Mouse (Mus musculus) yolk sac, embryonic 10.5 days (tissue): ENCODE measurements around the gene Gm49337.
A peak's percentile ranks its signal among the peaks of the same experiment; 100 is the strongest.

Source experiments
- DNase-seq: peaks from one replicate; pipeline ENCODE4 v3.0.0-alpha.2; 2017; ENCODE audit warnings: low spot score

The Gm49337 gene

DNA sequence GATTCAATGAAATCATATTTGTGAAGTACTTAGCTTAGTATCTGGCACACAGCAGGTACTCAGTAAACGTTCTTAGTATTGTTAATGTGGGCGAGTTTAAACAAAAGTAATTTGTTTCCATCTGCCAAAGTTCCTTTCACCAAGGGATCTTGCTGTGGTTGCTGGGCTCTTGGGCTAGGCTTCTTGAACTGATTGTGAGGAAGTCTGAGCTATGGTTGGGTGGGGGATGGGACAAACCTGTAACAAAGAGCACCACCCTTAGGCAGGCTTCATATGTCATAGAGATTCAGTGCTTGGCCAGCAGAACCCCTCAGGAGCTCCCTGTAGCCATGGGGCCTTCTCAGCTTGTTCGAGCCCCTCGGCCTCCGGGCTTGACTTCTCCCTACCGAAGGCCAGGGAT is at the start of gene Gm49337, which contains the start of gene 1700042G07Rik:
Gene Gm49337 (plus strand): TSS at position 313 of the 400 bp plus-strand sequence.
Gene 1700042G07Rik (plus strand): TSS at position 301 of the 400 bp plus-strand sequence.
- no peak for DNase-seq

DNA sequence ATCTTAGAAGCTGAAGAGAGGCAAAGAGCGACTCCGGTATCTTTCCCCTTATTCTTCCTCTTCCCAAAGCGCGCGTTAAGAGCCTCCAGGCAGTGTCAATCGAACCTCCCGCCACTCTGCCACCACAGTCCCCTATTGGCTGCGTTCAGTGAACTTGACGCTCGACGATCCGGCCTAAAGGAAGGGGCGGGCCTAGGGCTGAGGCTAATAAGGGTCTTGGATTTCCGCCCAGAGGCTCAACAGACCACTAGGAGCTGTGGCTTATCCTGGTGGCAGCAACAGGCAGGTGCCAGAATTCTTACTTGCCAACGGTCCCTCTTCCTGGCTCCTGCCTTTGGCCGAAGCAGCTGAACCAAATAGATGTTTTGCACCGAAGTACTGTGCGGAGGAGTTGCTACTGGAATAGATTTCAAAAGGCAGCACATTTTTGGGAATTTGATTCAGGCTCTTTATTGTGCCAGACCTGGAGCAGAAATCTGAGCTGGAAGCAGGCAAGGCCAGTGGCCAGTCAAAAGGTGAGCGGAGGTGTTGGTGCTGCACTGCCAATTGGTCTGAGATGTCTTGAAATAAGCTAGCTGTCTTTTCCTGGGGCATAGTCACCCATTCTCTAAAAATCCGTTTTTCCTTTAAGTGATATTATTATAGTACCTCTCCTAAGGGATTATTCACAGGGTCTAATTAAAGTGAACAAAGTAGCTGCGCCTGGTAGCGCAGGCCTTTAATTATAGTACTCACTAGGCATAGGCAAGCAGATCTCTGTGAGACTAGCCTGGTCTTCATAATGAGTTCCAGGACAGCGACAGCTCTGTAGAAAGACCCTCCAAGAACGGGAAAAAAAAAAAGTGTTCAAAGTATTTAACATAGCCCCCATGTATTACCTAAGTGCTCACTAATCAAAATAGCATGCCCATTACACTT is 49.3 kb upstream of the Gm49337 start, which contains the start of the genes Rad54l and Pomgnt1:
Gene Rad54l (minus strand): TSS at position 89 of the 918 bp plus-strand sequence.
Gene Pomgnt1 (plus strand): TSS at position 239 of the 918 bp plus-strand sequence.
- peak; percentile 91 for DNase-seq

DNA sequence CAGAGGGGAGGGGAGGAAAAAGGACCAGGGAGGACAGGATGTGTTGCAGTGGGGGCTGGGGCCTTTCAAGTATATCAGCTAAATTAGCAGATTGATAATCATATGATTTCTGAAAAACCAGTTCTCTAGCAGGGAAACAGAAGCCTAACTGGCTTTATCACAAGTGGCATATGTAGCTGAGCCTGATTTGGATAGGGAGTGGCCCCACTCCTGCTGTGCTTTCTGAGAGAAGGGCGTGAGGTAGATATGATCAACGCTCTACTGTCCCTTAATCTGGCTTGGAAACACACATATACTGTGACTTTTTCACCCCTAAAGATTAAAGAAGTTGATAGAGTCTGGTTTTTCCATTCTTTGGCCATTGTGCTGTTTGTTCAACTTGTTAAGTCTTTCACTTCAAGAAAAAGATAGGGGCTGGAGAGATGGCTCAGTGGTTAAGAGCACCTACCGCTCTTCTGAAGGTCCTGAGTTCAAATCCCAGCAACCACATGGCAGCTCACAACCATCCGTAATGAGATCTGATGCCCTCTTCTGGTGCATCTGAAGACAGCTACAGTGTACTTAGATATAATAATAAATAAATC is 47.3 kb upstream of the Gm49337 start:
- DNase-seq = no peak

DNA sequence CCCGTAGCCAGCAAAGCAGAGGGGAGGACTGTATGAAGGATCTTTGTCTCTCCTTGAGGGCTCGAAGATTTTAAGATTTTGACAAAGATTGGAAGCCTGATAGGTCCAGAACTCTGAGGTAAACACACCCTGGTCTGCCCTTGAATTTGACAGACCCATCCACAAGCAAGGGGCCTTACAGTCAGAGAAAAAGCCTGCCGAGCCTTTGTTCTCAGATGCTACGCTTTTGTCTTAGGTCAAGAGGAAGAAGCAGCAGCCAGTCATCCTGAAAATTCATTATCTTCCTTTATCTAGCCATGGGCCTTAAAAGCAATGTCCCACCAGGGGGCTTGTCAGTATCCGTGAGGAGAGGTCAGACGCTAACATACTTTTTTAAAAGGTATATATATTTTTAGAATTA is 45.2 kb upstream of the Gm49337 start:
- DNase-seq = no peak

DNA sequence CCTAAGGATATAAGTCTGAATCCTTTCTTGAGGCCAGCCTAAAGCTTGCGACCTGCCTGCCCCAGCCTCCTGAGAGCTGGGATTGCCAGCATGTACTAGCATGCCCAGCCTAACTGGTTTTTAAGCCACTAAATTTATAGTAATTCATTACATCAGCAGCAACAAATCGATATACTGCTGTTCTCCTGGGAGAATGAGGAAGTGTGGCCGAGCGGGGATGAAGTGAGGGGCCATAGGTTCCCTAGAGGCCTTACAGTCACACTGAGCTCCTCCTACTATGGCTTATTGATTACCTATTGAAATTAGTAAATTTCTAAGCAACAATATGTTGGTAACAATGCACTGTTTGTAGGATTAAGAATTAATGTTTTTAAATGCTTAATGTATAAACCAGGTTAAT is 40.1 kb upstream of the Gm49337 start:
- no peak for DNase-seq

DNA sequence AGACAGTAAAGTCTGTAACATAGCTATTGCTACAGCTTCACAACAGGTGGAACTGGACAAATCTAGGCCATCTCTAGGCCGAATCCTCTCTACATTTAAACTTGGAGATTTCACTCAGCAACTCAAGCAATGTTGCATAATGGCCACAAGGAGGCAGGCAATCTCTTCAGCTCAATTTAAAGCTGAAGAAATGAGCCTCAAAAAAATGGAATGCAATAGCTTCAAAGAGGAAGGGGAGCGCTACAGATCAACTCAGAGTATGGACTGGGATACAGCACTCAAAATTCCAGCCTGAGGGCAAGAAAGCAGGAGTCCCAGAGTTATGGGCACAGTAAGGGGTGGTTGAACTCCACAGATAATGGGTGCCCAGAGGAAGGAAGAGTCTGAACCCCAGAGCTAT is 38.2 kb upstream of the Gm49337 start:
- no peak for DNase-seq

DNA sequence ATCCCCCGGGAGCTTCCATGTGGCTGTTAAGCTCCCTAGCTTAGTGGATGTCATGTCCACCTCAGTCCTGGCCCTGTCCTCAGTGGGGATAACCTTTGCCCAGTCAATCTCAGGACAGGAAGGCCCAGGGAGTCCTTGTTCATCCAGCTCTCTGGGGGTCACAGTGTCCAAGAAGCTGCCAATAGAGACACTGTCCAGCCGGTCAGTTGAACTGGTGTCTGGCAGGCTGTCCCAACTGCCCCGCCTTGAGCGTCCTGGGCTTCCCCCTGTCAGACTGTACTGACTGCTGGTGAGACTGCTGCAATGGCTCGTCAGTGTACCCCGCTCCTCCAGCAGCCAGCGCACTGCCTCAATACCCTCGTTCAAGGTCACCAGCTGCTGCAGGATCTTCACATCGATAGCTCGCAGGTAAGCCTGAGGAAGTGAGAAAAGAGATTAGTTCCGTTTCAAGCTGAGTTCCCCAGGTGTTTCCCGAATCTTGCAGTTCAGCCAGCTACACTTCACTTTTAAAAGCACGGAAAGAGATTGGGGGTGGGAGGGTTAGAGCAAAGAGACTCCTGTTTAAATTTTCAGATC is 35.7 kb upstream of the Gm49337 start:
- no peak for DNase-seq

DNA sequence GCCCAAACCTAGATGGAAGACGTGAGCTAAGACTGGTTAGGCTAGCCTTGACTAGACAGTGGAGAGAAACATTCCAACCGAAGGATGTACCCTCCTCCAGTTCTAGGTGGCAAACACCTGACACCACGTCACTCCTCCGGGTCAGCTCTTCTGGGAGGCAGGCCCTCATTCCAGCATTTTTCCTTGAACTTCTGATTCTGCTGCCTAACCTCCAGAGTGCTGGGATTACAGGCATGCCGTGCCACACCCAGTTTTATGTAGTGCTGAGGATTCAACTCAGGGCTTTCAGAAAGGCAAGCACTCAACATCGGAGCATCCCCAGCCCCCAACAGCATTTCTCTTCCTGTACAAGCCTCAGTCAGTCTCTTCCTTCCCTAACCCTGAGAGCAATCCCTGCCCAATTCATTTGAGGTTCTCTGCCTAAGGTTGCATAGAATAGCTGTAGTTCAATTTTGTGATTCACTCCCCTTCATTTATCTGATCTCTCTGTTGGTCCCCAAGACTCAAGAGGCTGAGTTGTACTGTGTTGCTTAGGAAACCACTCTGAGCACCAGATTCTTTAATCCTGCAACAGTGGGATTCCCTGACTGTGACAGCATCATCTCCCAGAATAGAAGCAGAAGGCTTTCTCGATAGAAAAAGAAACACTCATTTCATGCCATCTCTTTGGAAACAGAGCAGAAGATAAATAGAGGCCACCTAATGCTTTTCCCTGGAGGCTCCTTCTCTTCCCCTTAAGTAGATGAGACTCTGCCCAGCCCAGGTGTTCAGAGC is 32.2 kb upstream of the Gm49337 start:
- no peak for DNase-seq

DNA sequence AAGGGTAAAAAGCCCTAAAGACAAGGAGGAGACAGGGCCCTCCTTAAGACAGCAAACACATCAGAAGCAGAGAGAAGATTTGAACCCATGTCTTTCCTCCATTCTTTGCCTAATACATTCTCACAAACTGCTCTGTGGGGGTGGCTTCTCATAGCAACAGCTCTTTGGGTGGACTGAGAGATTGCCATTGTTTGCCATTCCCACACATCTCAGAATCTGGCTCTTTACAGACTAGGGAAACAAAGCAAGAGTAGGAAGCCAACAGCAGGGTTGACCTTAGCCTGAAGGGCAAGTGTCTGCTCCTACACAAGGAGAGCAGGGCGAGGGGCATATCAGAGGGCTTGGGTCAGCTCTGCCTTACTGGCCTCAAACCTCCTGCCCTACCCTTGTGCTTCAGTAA is 31.4 kb upstream of the Gm49337 start:
- no peak for DNase-seq

DNA sequence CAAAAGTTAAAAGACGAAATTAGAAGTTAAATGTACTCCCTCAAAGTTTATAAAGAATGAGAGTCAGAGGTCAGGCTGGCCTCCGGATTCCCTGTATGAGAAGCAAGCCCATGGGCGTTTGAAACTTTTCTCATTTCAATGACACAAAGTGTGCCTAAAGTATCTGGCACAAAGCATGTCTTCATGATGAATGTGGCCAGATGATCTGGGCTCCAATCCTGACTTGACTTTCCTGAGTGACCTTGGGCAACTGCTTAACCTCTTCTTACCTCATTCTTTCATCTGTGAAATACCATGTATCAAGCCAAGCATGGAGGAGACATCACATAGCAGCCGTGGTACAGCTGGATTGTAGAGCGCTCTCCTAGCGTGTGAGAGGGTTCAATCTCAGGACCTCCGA is 30.9 kb upstream of the Gm49337 start:
- no peak for DNase-seq

DNA sequence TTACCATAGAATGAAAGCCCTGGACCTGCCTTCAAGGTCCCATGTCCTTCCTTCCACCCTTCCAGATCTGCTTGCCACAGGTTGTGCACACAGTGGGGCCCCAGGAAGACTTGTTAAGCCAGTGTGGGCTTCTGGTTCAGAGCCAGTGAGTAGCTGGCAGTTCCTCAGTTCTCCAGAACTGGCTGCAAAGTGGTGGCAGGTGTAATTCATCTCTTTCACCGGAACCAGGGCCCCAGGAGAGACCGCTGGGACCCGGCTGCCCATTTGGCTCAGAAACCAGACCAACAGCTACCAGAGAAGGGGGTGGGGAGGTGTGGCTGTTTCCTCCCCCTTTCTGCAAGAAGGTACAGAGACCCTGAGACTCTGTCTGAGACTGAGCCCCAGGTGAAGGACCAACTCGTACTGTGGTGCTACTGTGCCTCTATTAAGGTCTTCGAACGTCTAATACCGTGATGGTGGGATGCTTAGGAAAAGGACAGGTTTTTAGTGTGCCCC is 29.8 kb upstream of the Gm49337 start:
- no peak for DNase-seq

DNA sequence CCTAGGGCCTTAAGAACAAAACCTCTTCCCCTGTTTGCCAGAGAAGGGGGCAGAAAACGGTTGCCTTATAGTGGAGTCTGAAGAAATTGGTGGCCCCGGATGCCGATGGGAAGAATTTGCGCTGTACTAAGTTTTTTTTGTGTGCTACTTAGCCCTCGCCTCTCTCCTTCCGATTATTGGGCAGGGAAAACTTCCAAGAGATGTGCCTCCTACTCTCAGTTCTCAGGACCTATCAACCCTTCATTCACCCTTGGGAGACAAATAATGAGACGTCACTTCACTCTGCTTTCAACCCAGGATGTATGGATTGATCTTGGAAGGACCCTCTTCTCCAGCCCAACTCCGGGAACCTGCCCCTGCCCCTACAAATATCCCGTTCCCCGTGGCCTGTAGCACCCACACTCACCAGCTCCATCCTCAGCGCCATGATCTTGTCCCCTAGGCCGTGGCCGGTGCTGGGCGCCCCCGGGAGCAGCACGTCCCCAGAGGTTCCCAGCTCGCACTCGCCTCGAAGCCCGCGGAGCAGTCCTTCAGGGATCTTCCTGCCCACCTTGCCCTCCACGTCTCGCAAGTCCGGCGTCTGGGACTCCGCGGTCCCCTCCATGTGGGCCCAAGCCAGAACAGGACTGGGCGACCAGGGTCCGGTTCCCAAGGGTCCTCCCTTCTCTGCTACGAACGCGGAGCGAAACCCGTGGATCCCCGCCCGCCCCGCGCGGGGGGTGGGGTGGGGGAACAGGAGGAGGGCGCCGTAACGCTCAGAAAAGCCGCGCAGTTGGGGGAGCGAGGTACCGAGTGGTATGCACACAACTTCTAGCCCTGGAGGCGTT is 29.1 kb upstream of the Gm49337 start:
- DNase-seq = peak; percentile 30

DNA sequence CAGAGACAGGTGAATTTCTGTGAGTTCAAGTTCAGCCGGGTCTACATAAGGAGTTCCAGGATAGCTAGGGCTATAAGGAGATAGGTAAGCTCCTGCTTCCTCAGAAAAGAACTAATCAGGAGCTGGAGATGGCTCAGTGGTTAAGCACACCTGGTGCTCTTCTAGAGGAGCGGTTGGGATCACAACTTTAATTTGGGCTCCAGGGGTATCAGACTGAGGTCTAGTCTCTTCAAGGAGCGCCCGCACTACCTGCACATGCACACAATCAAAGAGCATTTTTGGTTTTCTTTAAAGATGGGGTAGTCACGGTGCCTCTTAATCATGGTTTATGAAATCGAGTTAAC is 23.4 kb upstream of the Gm49337 start:
- DNase-seq = no peak

DNA sequence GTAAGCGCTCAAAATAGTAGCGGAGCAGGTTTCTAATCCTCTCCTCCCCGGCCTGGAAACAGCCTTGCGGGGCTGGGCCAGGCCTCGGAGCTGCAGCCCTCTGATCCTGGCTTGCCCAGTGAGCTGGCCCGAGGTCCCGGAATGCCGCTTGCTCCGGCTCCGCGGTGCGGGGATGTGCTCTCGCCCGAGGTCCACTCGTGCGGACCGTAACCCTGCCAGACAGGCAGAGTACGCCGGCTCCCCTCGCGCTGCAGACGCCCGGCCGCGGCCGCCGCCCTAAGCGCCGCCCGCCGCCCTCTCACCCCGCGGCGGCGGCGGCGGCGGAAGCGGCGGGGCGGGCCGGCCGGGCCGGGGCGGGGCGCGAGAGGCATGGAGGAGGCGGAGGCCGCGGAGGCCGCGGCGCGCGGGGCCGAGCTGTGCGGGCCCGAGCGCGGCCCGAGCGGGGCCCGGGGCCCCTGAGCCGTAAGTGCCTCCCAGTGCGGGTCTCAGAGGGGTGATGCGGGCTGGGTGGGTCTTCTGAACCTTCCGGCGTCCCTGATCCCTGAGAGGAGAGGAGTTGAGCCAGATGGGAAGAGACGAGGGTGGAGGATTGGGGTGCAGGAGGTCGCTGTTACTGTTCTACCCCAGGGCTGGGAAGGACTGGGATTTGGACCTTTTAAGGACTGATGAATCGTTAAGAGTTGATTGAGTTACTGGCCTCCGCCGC is 22.9 kb upstream of the Gm49337 start:
- DNase-seq = peak; percentile 64

DNA sequence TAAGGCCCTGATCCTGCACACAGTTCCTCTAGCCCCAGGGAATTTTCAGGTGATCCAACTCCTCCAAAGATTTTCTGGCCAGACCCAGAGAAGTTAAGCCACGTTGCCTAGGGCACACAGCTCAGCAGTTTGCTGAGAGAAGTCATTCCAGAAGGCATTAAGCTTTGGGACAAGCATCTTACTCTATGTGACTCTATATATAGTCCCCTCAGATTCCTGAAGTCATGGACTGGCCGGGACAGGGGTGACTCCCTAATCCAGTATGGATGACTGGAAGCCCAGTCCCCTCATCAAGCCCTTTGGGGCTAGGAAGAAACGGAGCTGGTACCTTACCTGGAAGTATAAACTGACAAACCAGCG is 22.3 kb upstream of the Gm49337 start:
- no peak for DNase-seq

DNA sequence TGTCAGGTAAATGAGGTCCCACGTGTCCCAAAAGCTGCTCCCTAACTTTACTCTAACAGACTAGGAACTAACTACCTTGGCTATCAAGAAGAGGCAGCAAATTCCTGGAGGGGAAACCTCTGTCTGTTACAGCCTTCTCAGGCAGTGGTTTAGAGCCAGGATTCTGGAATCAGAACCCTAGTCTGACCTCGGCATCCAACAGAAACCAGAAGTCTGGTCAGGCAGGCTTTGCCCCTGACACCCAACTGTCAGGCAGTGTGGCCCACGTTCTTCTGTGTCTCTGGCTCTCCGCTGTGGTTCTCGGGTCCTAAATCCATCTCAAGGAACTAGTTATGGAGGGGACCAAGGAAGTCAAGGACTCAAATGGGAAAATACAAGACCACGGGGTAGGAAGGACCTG is 21.9 kb upstream of the Gm49337 start, which contains the start of gene Lurap1:
Gene Lurap1 (minus strand): TSS at position 101 of the 400 bp plus-strand sequence.
- no peak for DNase-seq

DNA sequence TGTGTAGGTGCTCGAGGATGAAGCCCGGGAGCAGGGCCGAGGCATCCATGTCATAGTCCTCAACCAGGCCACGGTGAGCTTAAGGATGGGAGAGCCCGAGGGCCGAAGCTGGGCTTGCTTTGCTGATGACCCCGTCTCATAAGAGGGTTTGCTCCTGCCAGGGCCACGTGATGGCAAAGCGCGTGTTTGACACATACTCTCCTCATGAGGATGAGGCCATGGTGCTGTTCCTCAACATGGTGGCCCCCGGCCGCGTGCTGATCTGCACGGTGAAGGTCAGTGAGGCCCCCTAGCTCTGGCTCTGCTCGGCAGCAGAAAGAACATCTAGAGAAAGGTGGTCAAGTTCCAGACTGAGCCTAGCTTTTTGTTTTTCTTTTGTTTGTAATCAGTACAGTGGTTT is 20.5 kb upstream of the Gm49337 start:
- no peak for DNase-seq

DNA sequence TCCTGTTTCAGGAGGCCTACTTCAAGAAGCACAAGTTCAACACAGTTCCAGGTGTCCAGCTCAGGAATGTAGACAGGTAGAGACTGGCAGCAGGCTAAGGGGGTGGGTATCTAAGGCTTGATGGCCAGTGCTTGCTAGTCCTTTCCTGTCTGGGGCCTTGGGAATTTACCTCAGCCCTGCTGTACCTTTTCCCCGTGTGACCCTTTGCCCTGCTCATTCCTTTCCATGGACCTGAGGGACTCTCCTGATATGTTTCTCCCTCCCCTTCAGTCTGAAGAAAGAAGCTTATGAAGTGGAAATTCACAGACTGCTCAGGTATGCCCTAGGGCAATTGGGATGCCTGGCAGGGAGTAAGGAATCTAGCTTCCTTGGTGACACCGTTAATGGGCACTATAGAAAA is 15.3 kb upstream of the Gm49337 start:
- DNase-seq = no peak

DNA sequence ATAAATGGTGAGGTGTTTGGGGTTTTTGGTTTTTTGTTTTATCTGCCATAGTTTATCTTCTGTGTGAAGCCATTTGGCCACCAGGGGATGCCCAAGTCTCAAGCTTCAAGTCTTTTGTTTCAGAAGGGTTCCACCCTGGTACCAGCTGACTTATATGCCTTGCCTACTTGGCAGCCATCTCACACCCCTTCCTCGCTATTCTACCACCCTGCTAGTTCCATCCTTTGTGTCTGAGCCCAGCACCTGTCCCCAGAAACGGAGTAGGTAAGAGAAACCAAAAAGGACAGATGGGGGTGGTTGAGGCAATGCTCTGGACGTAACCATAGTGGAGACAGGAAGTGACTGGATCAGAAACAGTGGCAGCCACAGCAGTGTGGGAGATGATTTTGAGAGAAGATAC is 13.3 kb upstream of the Gm49337 start:
- no peak for DNase-seq

DNA sequence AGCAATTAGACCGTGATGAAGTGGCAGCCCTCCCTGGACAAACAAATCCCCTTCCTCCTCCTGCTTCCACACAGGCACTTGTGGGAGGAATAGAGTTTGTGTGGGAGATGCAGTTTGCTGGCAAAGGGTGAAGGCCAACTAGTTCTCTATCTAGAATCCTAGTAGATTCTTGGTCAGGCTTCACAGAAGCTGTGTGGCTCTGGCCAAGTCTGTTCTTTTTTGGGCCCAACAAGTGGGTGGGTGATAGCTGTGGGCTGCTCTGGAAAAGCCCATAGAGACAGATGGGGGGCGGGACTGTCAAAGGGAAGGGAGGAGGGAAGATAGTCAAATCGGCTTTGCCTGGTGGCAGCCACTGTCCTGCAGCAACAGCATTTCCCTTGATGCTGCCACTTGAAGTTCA is 12.4 kb upstream of the Gm49337 start:
- no peak for DNase-seq

DNA sequence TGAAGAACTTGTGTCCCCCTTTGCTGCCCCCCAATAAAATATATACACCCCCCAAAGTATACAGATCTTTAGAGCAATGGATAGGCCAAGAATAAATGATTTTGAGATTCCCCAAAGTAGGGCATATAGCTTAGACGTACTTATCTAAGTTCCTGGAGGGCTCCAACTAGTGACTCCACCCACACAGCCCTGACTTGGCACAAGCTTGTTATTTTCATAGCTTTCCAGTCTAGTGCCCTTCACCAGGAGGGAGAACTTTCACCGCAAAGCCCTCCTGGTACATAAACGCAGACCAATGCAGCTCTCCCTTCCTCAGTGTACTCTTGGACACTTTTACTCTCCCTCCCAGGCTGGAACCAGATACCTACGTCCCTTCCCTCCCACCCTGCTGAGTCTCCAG is 11.0 kb upstream of the Gm49337 start:
- no peak for DNase-seq
